Mouse (Mus musculus) left cerebral cortex, postnatal 4 days (tissue): ENCODE results near the gene Trank1. TPM values are rescaled to one million over a fixed set of nuclear protein-coding genes. Genes with fewer than 3 reads are reported as not detected.

Experiments
- DNase-seq: peaks from one replicate; pipeline ENCODE4 v3.0.0-alpha.2; 2022
- intact Hi-C: fragments of 180-260 bp; cut with DNase I; formaldehyde crosslinking; loops from one replicate; pipeline ENCODE4 v1.15.1; 2025
- total RNA-seq, 2 experiments: library from RNA; stranded (reverse); gene quantifications; 2 replicates each; pipeline ENCODE4 v1.2.3; 2021

Gene Trank1
- total RNA-seq, 2 experiments from 2014 or later = 128 to 152 TPM

GRCm38 (mm10) chr9:111372079-111372478 is 60.5 kb downstream of the Trank1 start:
- peak; percentile 60 for DNase-seq
- intact Hi-C loops = no loop called here

DNA sequence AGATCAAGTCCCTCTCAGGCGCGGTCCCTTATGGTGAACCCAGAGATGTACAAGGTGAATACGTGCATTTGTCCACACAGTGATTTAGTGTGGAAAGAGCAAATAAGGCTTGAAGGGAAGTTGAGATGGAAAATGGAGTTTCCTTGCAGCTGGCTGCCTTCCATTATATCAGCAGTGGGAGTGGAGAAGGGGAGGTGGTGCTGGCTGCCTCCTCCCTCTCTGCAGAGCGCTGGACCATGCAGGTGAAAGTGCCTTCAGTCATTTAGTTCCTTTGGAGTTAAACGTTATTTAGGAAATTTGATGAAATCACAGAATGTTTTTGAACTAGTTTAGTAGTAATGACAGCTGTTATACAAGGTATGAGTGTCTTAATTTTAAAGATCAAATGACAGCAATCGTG is 66.3 kb downstream of the Trank1 start:
- intact Hi-C loops = no loop called here
- DNase-seq = no peak

GRCm38 (mm10) chr9:111381056-111382025 is 69.8 kb downstream of the Trank1 start:
- intact Hi-C loops = no loop called here
- DNase-seq = no peak

- DNase-seq = no peak
- intact Hi-C loops = no loop called here
These were observed 70.9 kb downstream of the Trank1 start for GRCm38 (mm10) chr9:111382469-111382868.

DNA sequence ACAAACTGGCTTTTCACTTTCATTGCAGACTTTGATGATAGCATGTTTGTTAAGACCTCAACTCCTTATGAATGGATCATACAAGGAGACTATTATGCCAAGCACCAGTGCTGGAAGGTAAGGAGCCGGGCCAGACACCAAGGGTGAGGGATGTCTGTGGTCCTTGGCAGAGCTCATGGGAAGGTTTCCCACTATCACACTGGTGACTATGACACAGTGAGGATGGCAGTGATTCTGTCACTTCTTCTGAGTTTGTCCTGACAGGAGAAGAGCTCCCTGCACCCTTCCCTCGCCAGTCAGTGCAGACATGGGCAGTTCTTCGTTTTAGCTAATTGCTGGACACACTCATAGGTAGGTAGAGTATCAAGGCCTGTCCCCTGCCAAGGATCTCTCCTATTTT is 71.5 kb downstream of the Trank1 start:
- intact Hi-C loops = no loop called here
- DNase-seq = no peak

DNA sequence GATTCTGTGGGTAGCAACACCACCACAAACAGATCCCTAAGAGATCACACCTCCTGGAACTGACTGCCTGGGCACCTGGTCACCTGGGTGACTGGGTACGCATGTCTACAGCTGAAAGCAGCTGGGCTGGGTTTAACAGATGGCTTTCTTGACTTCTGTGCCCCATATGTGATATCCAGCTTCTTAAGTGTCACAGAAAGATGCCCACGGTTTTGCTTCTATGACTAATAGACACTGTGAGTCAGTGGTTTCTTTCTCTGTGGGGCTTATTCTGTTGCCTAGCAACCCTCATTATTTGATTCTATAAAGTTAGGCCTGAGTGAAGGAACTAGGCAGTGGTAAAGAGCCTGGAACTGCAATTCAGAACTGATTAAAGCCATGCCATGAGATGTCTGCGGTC is 72.2 kb downstream of the Trank1 start:
- intact Hi-C loops = no loop called here

GRCm38 (mm10) chr9:111385526-111386491 is 74.3 kb downstream of the Trank1 start:
- intact Hi-C loops = no loop called here
- no peak for DNase-seq

More for the DNA sequence above, 72.2 kb downstream of the Trank1 start:
- DNase-seq = no peak

- no peak for DNase-seq
- intact Hi-C loops = no loop called here
These were observed 75.0 kb downstream of the Trank1 start for GRCm38 (mm10) chr9:111386569-111386968.

- no peak for DNase-seq
- intact Hi-C loops = no loop called here
These were observed 76.0 kb downstream of the Trank1 start for GRCm38 (mm10) chr9:111387576-111387975.

DNA sequence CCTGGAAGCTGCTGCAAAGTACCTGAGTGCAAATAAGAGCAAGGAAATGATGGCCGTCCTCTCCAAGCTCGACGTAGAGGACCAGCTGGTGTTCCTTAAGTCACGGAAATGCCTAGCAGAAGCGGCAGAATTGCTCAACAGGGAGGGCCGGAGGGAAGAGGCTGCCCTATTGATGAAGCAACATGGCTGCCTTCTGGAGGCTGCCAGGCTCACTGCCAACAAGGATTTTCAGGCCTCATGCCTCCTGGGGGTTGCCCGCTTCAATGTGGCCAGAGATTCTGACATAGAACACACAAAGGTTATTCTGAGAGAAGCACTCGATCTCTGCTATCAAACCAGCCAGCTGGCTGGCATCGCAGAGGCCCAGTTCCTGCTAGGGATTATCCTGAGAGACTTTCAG is 78.5 kb downstream of the Trank1 start:
- intact Hi-C loops = no loop called here
- DNase-seq = peak; percentile 75

GRCm38 (mm10) chr9:111391036-111391435 is 79.5 kb downstream of the Trank1 start:
- no peak for DNase-seq
- intact Hi-C loops = no loop called here

DNA sequence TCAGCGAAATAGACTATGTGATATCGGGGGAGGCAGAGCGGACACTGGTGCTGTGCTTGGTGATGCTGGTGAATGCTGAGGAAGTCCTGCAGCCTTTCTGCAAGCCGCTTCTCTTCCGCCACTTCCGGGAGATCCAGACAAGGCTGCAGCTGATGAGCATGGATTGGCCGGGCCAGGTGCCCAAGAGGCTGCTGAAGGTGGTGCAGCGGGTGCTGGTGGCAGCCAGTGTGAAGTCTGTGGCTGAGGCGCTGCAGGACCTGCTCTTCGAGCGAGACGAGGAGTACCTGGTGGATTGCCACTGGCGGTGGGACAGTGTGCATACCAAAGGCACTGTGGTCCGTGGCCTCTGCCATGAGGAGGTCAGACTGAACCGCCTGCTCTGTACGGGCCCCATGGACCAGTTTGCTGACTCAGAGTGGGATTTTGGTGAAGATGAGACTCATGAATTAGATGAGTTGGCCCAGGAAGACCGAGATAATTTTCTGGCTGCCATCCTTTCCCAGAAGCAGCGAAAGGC is 80.4 kb downstream of the Trank1 start:
- intact Hi-C loops = no loop called here

GRCm38 (mm10) chr9:111395265-111395664 is 83.7 kb downstream of the Trank1 start:
- intact Hi-C loops = no loop called here
- DNase-seq = no peak

More for the DNA sequence above, 80.4 kb downstream of the Trank1 start:
- DNase-seq = no peak

GRCm38 (mm10) chr9:111398059-111398458 is 86.5 kb downstream of the Trank1 start:
- no peak for DNase-seq
- intact Hi-C loops = no loop called here

DNA sequence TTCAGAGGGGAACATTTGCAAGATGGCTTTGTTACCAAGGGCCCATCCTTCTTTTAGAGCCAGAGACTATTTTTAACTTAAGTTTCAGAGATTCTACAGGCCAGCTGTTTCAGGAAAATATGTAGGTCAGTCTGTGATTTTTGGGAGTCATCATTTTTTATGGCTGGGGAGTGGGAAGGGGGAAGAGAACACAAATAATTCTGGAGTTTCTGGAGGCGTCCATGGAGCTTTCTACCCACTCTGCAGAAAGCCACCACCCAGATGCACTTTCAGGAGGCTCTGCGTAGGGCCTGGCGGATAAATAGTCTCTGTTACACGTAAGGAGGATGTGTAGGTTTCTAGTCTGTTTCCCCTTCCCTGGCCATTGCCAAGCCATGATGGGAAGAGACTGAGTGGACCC is 88.5 kb downstream of the Trank1 start:
- intact Hi-C loops = no loop called here
- DNase-seq = no peak

DNA sequence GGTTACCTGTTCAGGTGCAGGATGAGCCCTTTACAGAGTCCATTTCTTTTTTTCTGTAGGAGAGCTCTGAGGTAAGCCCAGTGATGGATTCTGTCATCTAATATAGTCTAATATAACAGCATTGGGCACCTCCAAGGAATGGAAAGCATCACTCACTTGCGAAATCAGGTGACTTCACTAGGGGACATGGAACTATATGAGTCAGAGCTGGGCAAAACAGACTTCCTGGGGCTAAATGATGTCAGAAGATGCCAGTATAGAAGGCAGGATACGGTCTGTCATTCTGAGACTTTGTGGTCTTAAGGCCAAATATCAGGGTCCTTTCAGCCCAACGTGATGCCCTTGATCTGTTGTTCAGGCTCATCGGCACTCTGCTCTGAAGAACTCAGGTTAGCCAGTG is 91.6 kb downstream of the Trank1 start:
- intact Hi-C loops = no loop called here
- DNase-seq = no peak

DNA sequence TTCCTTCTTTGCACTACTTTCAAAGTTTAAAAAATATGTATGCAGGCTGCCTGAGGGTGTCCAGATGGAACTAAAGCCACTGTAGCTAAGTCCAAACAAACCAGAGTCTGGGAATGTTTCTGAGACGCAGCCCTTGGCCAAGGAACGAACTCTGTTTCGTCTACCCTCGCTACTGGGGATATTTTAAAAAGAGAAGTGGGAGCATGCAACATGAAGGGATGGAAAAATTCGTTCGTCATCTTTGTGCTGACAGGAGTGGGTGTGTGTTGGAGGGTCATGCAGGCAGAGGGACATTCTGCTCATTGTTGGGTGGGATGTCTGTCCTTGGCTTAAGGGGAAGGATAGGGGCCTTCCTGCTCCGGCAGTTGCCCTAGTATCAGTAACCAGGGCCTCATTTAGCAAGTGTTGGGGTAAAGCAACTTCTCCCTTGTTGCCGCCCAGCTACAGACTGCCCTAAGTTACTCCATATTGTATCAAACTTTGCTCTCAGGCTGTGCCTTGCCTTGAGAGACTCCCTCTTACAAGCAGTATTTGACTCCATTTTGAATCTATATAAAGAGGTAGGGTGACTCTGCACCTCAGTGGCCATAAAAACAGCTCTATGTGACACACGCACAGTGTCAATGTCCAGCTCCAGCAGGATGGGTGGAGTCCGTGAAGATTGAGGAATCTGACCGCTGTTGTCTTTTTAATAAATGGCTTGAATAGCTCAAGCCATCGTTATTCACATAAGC is 93.0 kb downstream of the Trank1 start:
- intact Hi-C loops = no loop called here
- DNase-seq = no peak

- intact Hi-C loops = no loop called here
- DNase-seq = no peak
These were observed 93.5 kb downstream of the Trank1 start for GRCm38 (mm10) chr9:111405080-111405428.

DNA sequence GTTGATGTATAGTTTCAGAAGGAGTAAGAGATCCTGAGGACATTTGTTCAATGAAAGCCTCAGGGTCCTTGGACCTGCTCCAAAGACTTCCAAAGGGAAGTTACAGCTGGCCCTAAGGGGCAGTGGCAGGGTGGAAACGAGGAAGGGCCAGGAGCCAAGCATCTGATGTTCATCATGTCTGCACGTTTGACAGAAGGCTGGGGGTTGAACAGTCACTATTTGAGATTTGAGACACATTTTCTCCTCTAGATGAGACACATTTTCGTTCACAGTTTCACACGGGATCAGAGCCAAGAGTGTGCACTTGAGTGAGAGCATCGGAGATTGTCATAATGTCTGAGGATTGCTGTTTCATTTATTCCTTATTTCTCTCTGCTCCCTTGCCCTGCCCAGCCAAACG is 96.5 kb downstream of the Trank1 start:
- intact Hi-C loops = no loop called here

GRCm38 (mm10) chr9:111408427-111408826 is 96.9 kb downstream of the Trank1 start:
- no peak for DNase-seq
- intact Hi-C loops = no loop called here

More for the DNA sequence above, 96.5 kb downstream of the Trank1 start:
- DNase-seq = peak; percentile 43
